Mouse (Mus musculus) CH12.LX (cell line): ENCODE data around the gene Bpifc. TPM values are rescaled to one million over a fixed set of nuclear protein-coding genes. Genes with fewer than 3 reads are reported as not detected.

Source experiments
- DNase-seq: peaks from one replicate; pipeline ENCODE4 v3.0.0-alpha.2; 2013; ENCODE audit errors: extremely low read depth
- H3K27ac ChIP-seq: 2 replicates; pipeline ENCODE4 v1.5.1; 2012; ENCODE audit warnings: low read depth, mild to moderate bottlenecking, control low read depth, moderate library complexity; ENCODE audit not compliant: insufficient read depth
- H3K27me3 ChIP-seq: replicated peaks from 2 replicates; pipeline ENCODE3; 2012; ENCODE audit warnings: inconsistent platforms
- H3K36me3 ChIP-seq, 2 experiments: replicated peaks in 1 of 2; 2 replicates each; pipeline versions ENCODE3 to v1.6.1; 2012; ENCODE audit warnings: inconsistent platforms in 1 of 2, low read length in 1 of 2, mild to moderate bottlenecking in 1 of 2, mixed read lengths in 1 of 2, moderate library complexity in 1 of 2; ENCODE audit not compliant: control insufficient read depth in 1 of 2, insufficient read depth in 1 of 2
- H3K4me1 ChIP-seq, 2 experiments: 2 replicates each; pipeline ENCODE4 v1.6.1; 2012; ENCODE audit warnings: inconsistent platforms in 1 of 2, moderate library complexity in 1 of 2; ENCODE audit not compliant: insufficient read depth in 2 of 2, control insufficient read depth in 1 of 2
- H3K4me2 ChIP-seq: 2 replicates; pipeline ENCODE4 v1.6.1; 2012; ENCODE audit warnings: low read depth, mild to moderate bottlenecking, control low read depth; ENCODE audit not compliant: poor library complexity, insufficient read depth, severe bottlenecking
- H3K4me3 ChIP-seq, 3 experiments: fragments of 150-350 bp in 1 of 3; sonication (generic) in 1 of 3; replicated peaks in 1 of 3; 2 replicates each; pipeline versions ENCODE3 to v1.5.1; 2011 to 2012; ENCODE audit warnings: low read depth in 2 of 3, low read length in 2 of 3, mild to moderate bottlenecking in 2 of 3, moderate library complexity in 2 of 3, control low read depth in 1 of 3, improper control_type of control experiment in 1 of 3, inconsistent platforms in 1 of 3, mixed read lengths in 1 of 3; ENCODE audit not compliant: poor library complexity in 1 of 3
- H3K79me2 ChIP-seq: replicated peaks from 2 replicates; pipeline ENCODE4 v1.6.1; 2012; ENCODE audit warnings: mild to moderate bottlenecking, moderate library complexity; ENCODE audit not compliant: control insufficient read depth, poor library complexity, insufficient read depth, severe bottlenecking; ENCODE audit errors: extremely low read depth
- H3K9ac ChIP-seq: 2 replicates; pipeline ENCODE4 v1.6.1; 2012; ENCODE audit warnings: low read depth, mild to moderate bottlenecking, control low read depth, moderate library complexity; ENCODE audit not compliant: insufficient read depth
- H3K9me3 ChIP-seq: replicated peaks from 2 replicates; pipeline ENCODE3; 2012; ENCODE audit warnings: low read length, inconsistent platforms, mixed read lengths
- CHD2 ChIP-seq: IDR thresholded peaks from 2 replicates; pipeline ENCODE4 v1.6.1; 2011; ENCODE audit warnings: low read length, improper control_type of control experiment
- CTCF ChIP-seq, 2 experiments: IDR thresholded peaks in 1 of 2; conservative IDR thresholded peaks in 1 of 2; 2 replicates each; pipeline ENCODE4 v1.5.1; 2011 to 2012; ENCODE audit warnings: low read depth in 2 of 2, low read length in 2 of 2, improper control_type of control experiment in 1 of 2, inconsistent platforms in 1 of 2, mild to moderate bottlenecking in 1 of 2, moderate library complexity in 1 of 2
- ELF1 ChIP-seq: IDR thresholded peaks from 2 replicates; pipeline ENCODE4 v1.6.1; 2014; ENCODE audit warnings: low read depth, mild to moderate bottlenecking, inconsistent platforms, low read length, improper control_type of control experiment
- ETS1 ChIP-seq: conservative IDR thresholded peaks from 2 replicates; pipeline ENCODE4 v1.6.1; 2012; ENCODE audit warnings: low read depth, mild to moderate bottlenecking, inconsistent platforms, low read length, improper control_type of control experiment, moderate library complexity
- GABPA ChIP-seq: IDR thresholded peaks from 2 replicates; pipeline ENCODE4 v1.6.1; 2012; ENCODE audit warnings: low read depth, low read length, improper control_type of control experiment, inconsistent platforms; ENCODE audit not compliant: insufficient replicate concordance
- HCFC1 ChIP-seq: IDR thresholded peaks from 2 replicates; pipeline ENCODE4 v1.6.1; 2012; ENCODE audit warnings: low read depth, mild to moderate bottlenecking, inconsistent platforms, low read length, improper control_type of control experiment
- JUND ChIP-seq: conservative IDR thresholded peaks from 2 replicates; pipeline ENCODE4 v1.6.1; 2011; ENCODE audit warnings: low read depth, low read length, improper control_type of control experiment
- KAT2A ChIP-seq: IDR thresholded peaks from 2 replicates; pipeline ENCODE4 v1.6.1; 2012; ENCODE audit warnings: low read length, improper control_type of control experiment, inconsistent platforms; ENCODE audit not compliant: insufficient replicate concordance
- MEF2A ChIP-seq: IDR thresholded peaks from 2 replicates; pipeline ENCODE4 v1.6.1; 2014; ENCODE audit warnings: low read depth, mild to moderate bottlenecking, inconsistent platforms, low read length, improper control_type of control experiment, borderline replicate concordance
- MYC ChIP-seq: IDR thresholded peaks from 2 replicates; pipeline ENCODE4 v1.6.1; 2011; ENCODE audit warnings: low read depth, mild to moderate bottlenecking, improper control_type of control experiment, low read length
- TBP ChIP-seq: conservative IDR thresholded peaks from 2 replicates; pipeline ENCODE4 v1.6.1; 2011; ENCODE audit warnings: low read depth, low read length, improper control_type of control experiment
- UBTF ChIP-seq: IDR thresholded peaks from 2 replicates; pipeline ENCODE4 v1.6.1; 2012; ENCODE audit warnings: low read depth, mild to moderate bottlenecking, inconsistent platforms, low read length, improper control_type of control experiment, moderate library complexity
- ZKSCAN1 ChIP-seq: IDR thresholded peaks from 2 replicates; pipeline ENCODE4 v1.6.1; 2012; ENCODE audit warnings: low read depth, inconsistent platforms, low read length, improper control_type of control experiment, borderline replicate concordance
- ZMIZ1 ChIP-seq: IDR thresholded peaks from 2 replicates; pipeline ENCODE4 v1.6.1; 2012; ENCODE audit warnings: low read depth, mild to moderate bottlenecking, inconsistent platforms, low read length, improper control_type of control experiment
- ZNF384 ChIP-seq: IDR thresholded peaks from 2 replicates; pipeline ENCODE4 v1.6.1; 2012; ENCODE audit warnings: low read depth, low read length, improper control_type of control experiment, inconsistent platforms
- dilution Hi-C: fragments of 300-500 bp; cut with MboI; formaldehyde crosslinking; loops from 2 replicates; pipeline ENCODE4 v1.14.3; 2020; ENCODE audit warnings: low sequenced_read_pairs; ENCODE audit not compliant: extremely low pct_unique_long_range_greater_than_20kb, extremely low pct_ligation_motif_present
- in situ Hi-C: fragments of 300-500 bp; cut with MboI; formaldehyde crosslinking; loops from 3 replicates; pipeline ENCODE4 v1.14.3; 2019; ENCODE audit warnings: low sequenced_read_pairs, low pct_ligation_motif_present, low pct_unique_long_range_greater_than_20kb, mixed read lengths
- polyA plus RNA-seq: library from polyadenylated mRNA; unstranded; fragments of >175 nt; gene quantifications from 2 replicates; pipeline ENCODE4 v1.2.1, GENCODE M21; 2012; ENCODE audit warnings: low read depth; ENCODE audit not compliant: insufficient read length
- total RNA-seq, 2 experiments: library from RNA; depleted of rRNA; stranded (reverse); fragments of 300-350 nt in 1 of 2; fragments of >200 nt in 1 of 2; gene quantifications; 2 replicates each; pipeline ENCODE4 v1.2.3; 2012 to 2014

The Bpifc gene
- total and polyA plus RNA-seq, 3 experiments, result not detected

GRCm38 (mm10) chr10:86021749-86022473, 10.2 kb upstream of the Bpifc start, which contains the start of gene Fbxo7 (continued):
- TF ChIP-seq GABPA (no peak), TBP (no peak), MYC (peak; percentile 56; the same call in 1 of the 2 replicates), ELF1 (peak; percentile 88), JUND (no peak), ETS1 (no peak; the same call in 1 of the 2 replicates), MEF2A (peak; percentile 36; the same call in 1 of the 2 replicates)

GRCm38 (mm10) chr10:86021408-86021748, 9.7 kb upstream of the Bpifc start:
- peaks cover 1% of the 10 kb centered on the region; the same call in 1 of the 2 replicates for H3K79me2 ChIP-seq
- in situ Hi-C loops (no loop called here), dilution Hi-C loops (no loop called here)
- DNase-seq, result no peak
- peak overlapping the region; percentile 28; the same call in 1 of the 2 replicates for H3K9ac ChIP-seq
- H3K4me1 ChIP-seq, result peaks cover 0 to 26% of the 10 kb centered on the region in 2 experiments; a peak in 2 of 4 replicates
- TF ChIP-seq JUND (no peak), CHD2 (no peak), GABPA (no peak), HCFC1 (no peak), ZMIZ1 (no peak), ZKSCAN1 (no peak), CTCF (conservative IDR thresholded peaks at IDR 0.05 in 1 of 2, IDR thresholded peaks at IDR 0.05 in 1 of 2; ENCODE audit: low read depth in 2 of 2, low read length in 2 of 2) (no peak), MEF2A (no peak), KAT2A (no peak)
- H3K4me2 ChIP-seq, result peak overlapping the region; percentile 60
- H3K36me3 ChIP-seq, result peaks cover 0 to 16% of the 10 kb centered on the region in 2 experiments
- peak overlapping the region; percentile 15 to 93 (median 31) for H3K4me3 ChIP-seq
- H3K27me3 ChIP-seq, result no peaks in the 10 kb centered on the region
- no peaks in the 10 kb centered on the region for H3K9me3 ChIP-seq
- no peak overlapping the region for H3K27ac ChIP-seq

GRCm38 (mm10) chr10:86018813-86019212, 7.1 kb upstream of the Bpifc start:
- H3K79me2 ChIP-seq, result no peaks in the 10 kb centered on the region; the same call in 1 of the 2 replicates
- dilution Hi-C loops, result no loop called here
- H3K36me3 ChIP-seq, result no peaks in the 10 kb centered on the region
- no peak for TF ChIP-seq UBTF
- TF ChIP-seq ZNF384, result no peak
- in situ Hi-C loops, result no loop called here
- H3K4me3 ChIP-seq, result no peak overlapping the region
- H3K27ac ChIP-seq, result no peak overlapping the region
- peaks cover 3% of the 10 kb centered on the region for H3K27me3 ChIP-seq
- no peaks in the 10 kb centered on the region for H3K9me3 ChIP-seq
- H3K4me1 ChIP-seq, result peaks cover 0 to 24% of the 10 kb centered on the region in 2 experiments; a peak in 2 of 4 replicates
- no peak overlapping the region for H3K4me2 ChIP-seq
- DNase-seq, result no peak
- H3K9ac ChIP-seq, result no peak overlapping the region
